Mouse (Mus musculus) CD4-positive, CD25-positive, alpha-beta regulatory T cell, adult 4 months (primary cell): Measurements from ENCODE around the gene Gpr45. TPM values are rescaled to one million over a fixed set of nuclear protein-coding genes. Genes with fewer than 3 reads are reported as not detected.
"Not testable (repeated sequence)": the region's sequence is repeated elsewhere in the genome, so short reads cannot be mapped to it uniquely, and the experiment has no call there.

Experiments used
- ATAC-seq: one replicate; pipeline ENCODE4 v1.8.0; 2017
- polyA plus RNA-seq, 2 experiments: library from polyadenylated mRNA; unstranded; fragments of 100-300 nt; shearing (Covaris generic); gene quantifications; one replicate each; pipeline ENCODE4 v1.2.1; 2017

Gpr45 gene
- 1 to 10 TPM; 6.7 to 6.8 TPM for polyA plus RNA-seq

GRCm38 (mm10) chr1:42952734-42953481 lies at the start of gene Gpr45:
Gpr45 (plus strand) TSS chr1:42952872.
- ATAC-seq, result peak; percentile 64

GRCm38 (mm10) chr1:42905148-42905547 lies 47.5 kb upstream of the Gpr45 start:
- ATAC-seq, result no peak

- no peak for ATAC-seq
Observed at GRCm38 (mm10) chr1:42906696-42907095, 46.0 kb upstream of the Gpr45 start.

GRCm38 (mm10) chr1:42907153-42907552 lies 45.5 kb upstream of the Gpr45 start:
- no peak for ATAC-seq

GRCm38 (mm10) chr1:42915062-42915461 lies 37.6 kb upstream of the Gpr45 start:
- ATAC-seq, result peak; percentile 74

- ATAC-seq, result no peak
Observed at GRCm38 (mm10) chr1:42916719-42917118, 36.0 kb upstream of the Gpr45 start.

GRCm38 (mm10) chr1:42917908-42918307 lies 34.8 kb upstream of the Gpr45 start:
- no peak for ATAC-seq

- no peak for ATAC-seq
Observed at GRCm38 (mm10) chr1:42923924-42924323, 28.7 kb upstream of the Gpr45 start.

- no peak for ATAC-seq
Observed at GRCm38 (mm10) chr1:42933613-42934012, 19.1 kb upstream of the Gpr45 start.

GRCm38 (mm10) chr1:42948486-42948885 lies 4.2 kb upstream of the Gpr45 start:
- ATAC-seq, result no peak

- peak; percentile 47 for ATAC-seq
Observed at GRCm38 (mm10) chr1:42953482-42953822, 780 bp downstream of the Gpr45 start.

GRCm38 (mm10) chr1:42956828-42957227 lies 4.2 kb downstream of the Gpr45 start:
- ATAC-seq, result no peak

GRCm38 (mm10) chr1:42983082-42983771 lies 30.6 kb downstream of the Gpr45 start:
- no peak for ATAC-seq

GRCm38 (mm10) chr1:42984119-42984518 lies 31.4 kb downstream of the Gpr45 start:
- ATAC-seq, result no peak

GRCm38 (mm10) chr1:42988996-42989395 lies 36.3 kb downstream of the Gpr45 start:
- no peak for ATAC-seq

GRCm38 (mm10) chr1:43006051-43006514 lies 53.4 kb downstream of the Gpr45 start:
- ATAC-seq, result no peak

GRCm38 (mm10) chr1:43006524-43006923 lies 53.9 kb downstream of the Gpr45 start:
- no peak for ATAC-seq

GRCm38 (mm10) chr1:43010461-43010860 lies 57.8 kb downstream of the Gpr45 start:
- no peak for ATAC-seq

- not testable (repeated sequence) for ATAC-seq
Observed at GRCm38 (mm10) chr1:43015153-43015685, 62.5 kb downstream of the Gpr45 start.

- no peak for ATAC-seq
Observed at GRCm38 (mm10) chr1:43036014-43036413, 83.3 kb downstream of the Gpr45 start.

- ATAC-seq, result no peak
Observed at GRCm38 (mm10) chr1:43042271-43042670, 89.6 kb downstream of the Gpr45 start.

- ATAC-seq, result no peak
Observed at GRCm38 (mm10) chr1:43045204-43045982, 92.7 kb downstream of the Gpr45 start.

GRCm38 (mm10) chr1:43046990-43047389 lies 94.3 kb downstream of the Gpr45 start:
- ATAC-seq, result no peak
